Mouse (Mus musculus): ENCODE measurements around the gene Smc5.

Smc5 gene

GRCm38 (mm10) chr19:23188986-23189385 is 84.7 kb downstream of the Smc5 start:
- no peak for DNase-seq

DNA sequence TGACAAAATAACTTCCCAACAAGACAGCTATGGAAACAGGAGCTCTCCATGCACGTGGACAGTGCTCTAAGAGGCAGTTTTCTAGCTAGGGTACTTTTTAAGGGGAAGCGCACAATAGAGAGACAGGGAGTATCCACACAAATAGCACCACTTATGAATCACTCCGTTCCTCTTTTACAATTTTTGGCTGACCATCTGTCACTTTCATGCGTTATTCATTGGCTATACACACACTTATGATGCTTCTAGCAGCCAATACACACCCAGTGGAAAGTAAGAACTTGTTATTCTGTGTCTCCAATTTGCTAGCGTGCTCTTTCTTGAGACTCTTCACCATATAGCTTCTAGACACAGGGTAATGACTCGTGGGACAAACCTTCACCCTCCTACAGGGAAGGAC is 86.0 kb downstream of the Smc5 start:
- DNase-seq: no peak

- no peak for DNase-seq
Measured at GRCm38 (mm10) chr19:23184068-23184467, 89.6 kb downstream of the Smc5 start.

GRCm38 (mm10) chr19:23183493-23183892 is 90.2 kb downstream of the Smc5 start:
- DNase-seq: no peak

DNA sequence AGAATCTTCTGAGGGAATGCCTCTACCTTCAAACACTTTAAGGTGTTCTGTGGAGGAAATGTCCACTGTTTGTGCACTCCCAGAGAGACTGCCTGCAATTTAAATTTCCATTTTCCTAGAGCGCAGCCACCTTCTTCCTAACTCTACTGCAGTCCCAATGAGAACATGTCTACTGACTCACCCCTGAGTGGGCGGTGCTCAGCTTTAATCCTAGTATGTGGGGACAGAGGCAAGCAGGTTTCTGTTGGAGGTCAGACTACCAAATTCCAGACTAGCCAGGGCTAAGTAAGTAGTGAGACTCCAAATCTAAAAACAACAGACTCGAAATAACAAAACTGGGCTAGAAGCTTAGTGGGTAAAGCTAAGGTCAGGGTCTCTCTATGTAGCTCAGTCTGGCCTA is 95.2 kb downstream of the Smc5 start:
- no peak for DNase-seq

DNA sequence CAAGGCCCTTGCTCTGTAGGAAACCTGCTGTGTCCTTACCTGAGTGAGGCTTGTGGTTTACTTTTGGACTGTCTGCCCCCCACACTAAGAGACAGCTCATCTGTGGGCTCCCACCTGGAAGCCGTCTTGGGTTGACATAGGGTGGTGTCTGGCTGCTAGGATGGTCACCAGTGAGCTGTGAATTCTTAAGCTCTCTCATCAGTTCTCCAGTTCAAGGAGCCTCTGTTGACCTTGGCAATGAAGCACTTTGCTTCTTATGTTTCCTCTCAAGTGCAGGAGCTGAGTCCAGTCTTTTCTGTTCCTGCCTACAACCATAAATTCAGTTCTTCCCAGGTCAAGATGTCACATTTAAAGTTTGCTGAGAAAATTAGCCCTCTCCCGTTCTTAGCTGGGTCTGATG is 98.2 kb downstream of the Smc5 start:
- DNase-seq: no peak

DNA sequence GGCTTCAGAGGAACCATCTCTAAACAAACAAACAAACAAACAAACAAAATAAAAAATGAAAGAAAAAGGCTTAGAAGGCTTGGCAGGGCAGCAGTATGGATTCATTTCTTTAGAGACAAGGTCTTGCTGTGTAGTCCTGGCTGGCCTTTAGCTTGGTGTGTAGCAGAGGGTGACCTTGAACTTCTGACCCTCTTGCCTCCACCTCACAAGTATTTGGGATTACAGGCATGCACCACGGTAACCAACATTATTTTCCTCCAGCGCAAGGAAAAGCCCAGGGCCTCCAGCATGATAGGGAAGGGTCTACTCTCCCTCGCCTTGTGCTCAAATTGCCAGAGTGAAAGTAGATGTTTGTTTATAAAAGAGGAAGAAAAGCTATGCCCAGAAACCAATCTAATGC is 98.6 kb downstream of the Smc5 start:
- DNase-seq: no peak

DNA sequence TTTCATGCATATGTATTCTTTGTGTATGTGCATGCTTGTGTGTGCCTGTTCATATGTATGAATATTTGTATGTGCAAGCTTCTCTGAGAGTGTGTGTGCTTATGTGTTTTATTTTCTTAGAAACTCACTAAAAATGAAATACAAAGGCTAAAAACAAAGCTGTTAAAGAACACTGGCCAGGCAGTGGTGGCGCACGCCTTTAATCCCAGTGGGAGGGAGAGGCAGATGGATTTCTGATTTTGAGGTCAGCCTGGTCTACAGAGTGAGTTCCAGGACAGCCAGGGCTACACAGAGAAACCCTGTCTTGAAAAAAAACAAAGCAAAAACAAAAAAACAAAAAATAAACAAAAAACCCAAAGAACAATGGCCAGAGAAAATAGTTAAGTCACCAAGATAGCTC is 102.6 kb downstream of the Smc5 start:
- DNase-seq: no peak

GRCm38 (mm10) chr19:23170476-23170875 is 103.2 kb downstream of the Smc5 start:
- peak; percentile 72 to 75 for DNase-seq

- DNase-seq: no peak
Measured at GRCm38 (mm10) chr19:23169659-23170050, 104.0 kb downstream of the Smc5 start.

GRCm38 (mm10) chr19:23168899-23169658 is 104.6 kb downstream of the Smc5 start:
- no peak for DNase-seq

DNA sequence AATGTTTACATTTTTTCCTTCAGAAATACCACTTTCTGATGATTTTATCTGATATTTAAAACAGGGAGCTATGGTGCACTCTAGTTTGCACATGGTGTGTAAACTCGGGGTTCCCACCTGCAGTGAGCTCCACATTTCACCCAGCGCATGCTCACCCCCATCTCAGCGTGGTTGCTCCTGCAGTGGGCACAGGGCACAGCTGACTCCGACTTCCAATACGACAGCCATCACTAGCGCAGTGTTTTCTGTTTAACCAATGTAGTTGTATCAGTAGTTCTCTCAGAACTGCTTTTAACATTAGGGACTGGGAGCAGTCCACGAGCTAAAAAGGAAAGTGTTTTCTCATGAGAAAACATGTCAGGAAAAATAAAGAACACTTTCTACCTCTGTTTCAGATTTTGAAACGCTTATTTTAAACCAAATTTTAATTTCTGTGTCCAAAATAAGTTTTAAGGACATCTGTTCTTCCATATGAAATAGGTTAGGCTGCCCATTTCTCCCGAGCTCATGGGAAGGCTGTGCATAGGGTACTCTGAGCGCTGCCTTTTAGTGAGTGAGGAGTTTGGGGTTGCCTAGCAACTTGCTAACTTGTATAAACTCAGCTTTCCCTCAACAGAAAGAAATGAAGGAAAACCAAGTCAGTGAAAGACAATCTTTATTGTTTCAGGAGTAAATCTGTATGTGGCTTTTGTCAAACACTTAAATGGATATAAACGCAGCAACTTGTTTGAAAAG is 107.0 kb downstream of the Smc5 start:
- DNase-seq: no peak

- peak; percentile 25 to 39 for DNase-seq
Measured at GRCm38 (mm10) chr19:23164651-23165240, 109.0 kb downstream of the Smc5 start.

DNA sequence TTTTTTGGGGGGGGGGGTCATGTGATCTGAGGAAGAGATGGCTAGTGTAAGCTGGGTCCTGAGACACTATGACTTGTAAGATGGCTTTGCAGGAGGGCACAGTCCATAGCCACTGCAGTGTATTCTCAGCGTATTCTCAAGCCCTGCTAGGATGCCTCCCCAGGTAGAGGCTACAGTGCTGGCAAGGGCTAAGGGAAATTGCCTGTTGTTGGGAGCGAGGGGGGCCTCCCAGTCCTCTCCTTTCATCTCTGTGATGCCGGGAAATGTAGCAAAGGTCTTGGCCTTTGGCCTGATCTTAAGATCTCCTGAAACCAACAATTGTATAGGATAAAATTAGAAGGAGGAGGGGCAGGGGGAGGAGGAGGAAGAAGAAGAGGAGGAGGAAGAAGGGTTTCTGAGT is 110.3 kb downstream of the Smc5 start:
- DNase-seq: no peak

- no peak for DNase-seq
Measured at GRCm38 (mm10) chr19:23162877-23163276, 110.8 kb downstream of the Smc5 start.

DNA sequence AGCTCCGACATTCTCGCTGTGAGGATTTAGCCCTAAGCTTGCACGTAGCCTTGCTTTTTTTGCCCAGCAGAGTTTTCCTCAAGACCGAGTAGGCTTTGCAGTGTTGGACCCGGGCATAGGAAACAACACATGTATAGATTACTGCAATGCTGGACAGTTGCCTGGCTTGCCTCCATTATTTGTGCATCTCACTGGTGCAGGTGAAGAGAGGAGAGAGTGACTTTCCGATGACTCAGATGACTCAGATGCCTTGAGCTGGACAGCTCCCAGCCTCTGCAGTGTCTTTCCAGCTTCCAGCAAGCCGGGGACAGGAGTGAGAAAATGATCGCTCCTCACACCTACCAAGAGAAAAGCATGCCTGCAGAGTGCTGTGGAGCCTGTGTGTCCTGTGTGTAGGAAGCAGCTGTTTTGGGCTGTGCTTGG is 111.3 kb downstream of the Smc5 start:
- peak; percentile 75 to 79 for DNase-seq

DNA sequence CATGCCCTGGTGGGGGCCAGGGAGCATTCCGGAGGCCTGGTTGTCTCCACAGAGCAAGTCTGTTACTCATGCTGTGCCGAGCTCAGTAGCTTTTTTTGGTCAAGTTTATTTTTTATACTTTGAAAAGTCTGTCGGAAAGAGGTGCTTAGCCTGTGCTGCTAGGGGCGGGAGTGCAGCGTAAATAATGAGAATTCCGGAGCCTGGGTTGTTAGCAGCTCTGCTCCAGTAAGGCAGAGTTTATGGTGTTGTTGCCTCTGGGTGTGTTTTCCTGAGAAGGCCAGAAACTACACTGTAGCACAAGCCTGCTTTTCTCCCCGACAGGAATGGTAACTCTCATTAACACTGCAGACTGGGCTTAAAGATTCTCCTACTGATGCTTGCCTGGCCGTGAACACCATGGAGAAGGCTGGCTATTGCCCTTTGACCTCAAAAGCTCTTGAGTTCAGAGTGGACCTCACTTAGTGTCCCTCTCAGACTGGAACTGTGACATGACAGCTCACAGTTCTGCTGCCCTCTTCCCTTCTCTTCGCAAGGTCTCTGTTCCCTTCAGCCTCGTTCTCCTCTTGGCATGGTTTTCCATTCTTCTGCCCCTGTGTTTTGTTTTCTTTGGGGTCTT is 113.8 kb downstream of the Smc5 start:
- no peak for DNase-seq

Measured in cerebellum, adult 18-20 months (tissue).